Mouse (Mus musculus): ENCODE results near the gene Galntl6.

DNA sequence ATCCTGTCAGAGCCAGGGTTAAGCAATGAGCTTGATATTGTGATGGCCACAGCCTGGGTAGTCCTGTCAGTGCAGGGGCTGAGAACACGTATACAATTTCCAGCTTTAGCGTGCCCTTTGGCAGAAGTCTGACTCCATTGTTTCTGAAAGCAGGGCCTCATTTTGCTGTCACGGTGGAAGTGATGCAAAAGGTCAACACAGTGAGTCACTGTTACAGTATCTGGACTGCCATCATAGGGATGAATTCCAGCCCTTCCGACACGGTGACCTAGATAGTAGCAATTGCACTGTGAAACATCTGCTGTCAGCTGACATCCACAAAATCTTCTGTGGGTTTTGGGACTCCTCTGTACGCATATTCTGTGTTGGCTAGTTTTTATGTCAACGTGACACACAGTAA lies 956.9 kb downstream of the Galntl6 start:
- TF ChIP-seq POLR2A (IDR thresholded peaks at IDR 0.05; ENCODE audit: extremely low read depth, insufficient read depth, low read length) (no peak), CTCF (IDR thresholded peaks at IDR 0.05; ENCODE audit: extremely low read depth, insufficient read depth, low read length) (no peak)
